Mouse (Mus musculus) midbrain, embryonic 11.5 days (tissue): Measurements from ENCODE around the gene Fnbp4. TPM values are rescaled to one million over a fixed set of nuclear protein-coding genes. Genes with fewer than 3 reads are reported as not detected.

ENCODE experiments used
- ATAC-seq: fragments of 200-750 bp; cut with Nextera tagmentation; 2 replicates; pipeline ENCODE4 v1.8.0; 2017; ENCODE audit warnings: moderate TSS enrichment, moderate library complexity; ENCODE audit not compliant: low FRiP score
- DNase-seq: peaks from one replicate; pipeline ENCODE4 v3.0.0; 2015; ENCODE audit warnings: low spot score; ENCODE audit errors: missing footprints
- H3K27ac ChIP-seq: fragments of 300-500 bp; sonication (generic); 2 replicates; pipeline ENCODE4 v1.5.1; 2014; ENCODE audit warnings: low read depth, low read length
- H3K27me3 ChIP-seq: fragments of 300-500 bp; sonication (generic); 2 replicates; pipeline ENCODE4 v1.6.1; 2014; ENCODE audit warnings: mild to moderate bottlenecking, low read length, moderate library complexity, mixed read lengths; ENCODE audit not compliant: control insufficient read depth, insufficient read depth
- H3K36me3 ChIP-seq: fragments of 300-500 bp; sonication (generic); 2 replicates; pipeline ENCODE4 v1.6.1; 2014; ENCODE audit warnings: mild to moderate bottlenecking, low read length, moderate library complexity, mixed read lengths; ENCODE audit not compliant: control insufficient read depth, insufficient read depth
- H3K4me1 ChIP-seq: fragments of 300-500 bp; sonication (generic); 2 replicates; pipeline ENCODE4 v1.6.1; 2014; ENCODE audit warnings: low read length; ENCODE audit not compliant: control insufficient read depth, insufficient read depth
- H3K4me2 ChIP-seq: fragments of 300-500 bp; sonication (generic); 2 replicates; pipeline ENCODE4 v1.6.1; 2014; ENCODE audit warnings: mild to moderate bottlenecking, moderate library complexity
- H3K4me3 ChIP-seq: fragments of 300-500 bp; sonication (generic); 2 replicates; pipeline ENCODE4 v1.5.1; 2014; ENCODE audit warnings: low read depth, low read length
- H3K9ac ChIP-seq: fragments of 300-500 bp; sonication (generic); 2 replicates; pipeline ENCODE4 v1.6.1; 2014; ENCODE audit warnings: low read length
- H3K9me3 ChIP-seq: fragments of 300-500 bp; sonication (generic); 2 replicates; pipeline ENCODE4 v1.6.1; 2016; ENCODE audit warnings: low read length; ENCODE audit not compliant: control insufficient read depth
- WGBS: fragments of 180-500 bp; shearing (Covaris S2); extraction: QIAGEN DNeasy Blood & Tissue Kit; methylation state at CpG from one replicate; pipeline ENCODE4 v1.1.7; 2014; 5-methylcytosine and 5-hydroxymethylcytosine counted together
- polyA plus RNA-seq: library from polyadenylated mRNA; unstranded; fragments of >200 nt; fragmentation: Nextera tagmentation; extraction: Ambion mirVana; gene quantifications from 2 replicates; pipeline ENCODE4 v1.2.1, GENCODE M21; 2014

Gene Fnbp4
- polyA plus RNA-seq, 1 experiment from 2014 or later, result 102 TPM

GRCm38 (mm10) chr2:90739327-90739726 is 5.8 kb upstream of the Fnbp4 start:
- Histone ChIP-seq H3K4me1 (no peaks in the 10 kb centered on the region), H3K27me3 (no peaks in the 10 kb centered on the region)
- 89% methylated on average over 3 of the region's 3 CpGs for WGBS

GRCm38 (mm10) chr2:90739921-90740320 is 5.2 kb upstream of the Fnbp4 start:
- ATAC-seq (no peak), DNase-seq (no peak)
- Histone ChIP-seq H3K9ac (no peak overlapping the region), H3K27me3 (no peaks in the 10 kb centered on the region), H3K27ac (no peak overlapping the region), H3K4me1 (0 out of 2 replicates have a peak, but pooled peaks cover 2% of the 10 kb centered on the region), H3K9me3 (no peaks in the 10 kb centered on the region), H3K36me3 (peaks cover 15% of the 10 kb centered on the region; the same call in 1 of the 2 replicates), H3K4me2 (no peak overlapping the region), H3K4me3 (no peak overlapping the region)
- WGBS, result 89% methylated on average over 5 of the region's 5 CpGs

More at GRCm38 (mm10) chr2:90739327-90739726, 5.8 kb upstream of the Fnbp4 start:
- H3K4me3 ChIP-seq, result no peak overlapping the region
- no peaks in the 10 kb centered on the region for H3K9me3 ChIP-seq
- H3K9ac ChIP-seq, result no peak overlapping the region
- H3K4me2 ChIP-seq, result no peak overlapping the region
- DNase-seq (no peak), ATAC-seq (no peak)
- H3K36me3 ChIP-seq, result peaks cover 15% of the 10 kb centered on the region; the same call in 1 of the 2 replicates
- H3K27ac ChIP-seq, result no peak overlapping the region

- H3K27me3 ChIP-seq, result no peaks in the 10 kb centered on the region
- H3K9me3 ChIP-seq, result no peaks in the 10 kb centered on the region
- ATAC-seq, result peak; percentile 1; the same call in 1 of the 2 replicates
- no peak for DNase-seq
- peak overlapping the region; percentile 84 for H3K27ac ChIP-seq
- peak overlapping the region; percentile 97 for H3K4me3 ChIP-seq
- H3K36me3 ChIP-seq, result no peaks in the 10 kb centered on the region
- H3K9ac ChIP-seq, result peak overlapping the region; percentile 74
- peaks cover 9% of the 10 kb centered on the region; the same call in 1 of the 2 replicates for H3K4me1 ChIP-seq
- WGBS, result 62% methylated on average over 12 of the region's 12 CpGs
- peak overlapping the region; percentile 55 for H3K4me2 ChIP-seq
Measured at GRCm38 (mm10) chr2:90744285-90745052, 701 bp upstream of the Fnbp4 start.

- DNase-seq (peak; percentile 93), ATAC-seq (no peak; the same call in none of the 2 replicates)
- Histone ChIP-seq H3K4me3 (peak overlapping the region; percentile 97), H3K4me1 (peaks cover 9% of the 10 kb centered on the region; the same call in 1 of the 2 replicates), H3K9ac (peak overlapping the region; percentile 93), H3K9me3 (no peaks in the 10 kb centered on the region), H3K27ac (peak overlapping the region; percentile 89), H3K27me3 (no peaks in the 10 kb centered on the region), H3K36me3 (peaks cover 2% of the 10 kb centered on the region; the same call in 1 of the 2 replicates), H3K4me2 (peak overlapping the region; percentile 54)
- WGBS, result under 1% methylated on average over 54 of the region's 54 CpGs
Measured at GRCm38 (mm10) chr2:90745740-90746537, 769 bp downstream of the Fnbp4 start.

GRCm38 (mm10) chr2:90746538-90746865 is 1.3 kb downstream of the Fnbp4 start:
- H3K4me3 ChIP-seq, result peak overlapping the region; percentile 97
- no peak for DNase-seq
- no peaks in the 10 kb centered on the region for H3K9me3 ChIP-seq
- no peak for ATAC-seq
- peaks cover 7% of the 10 kb centered on the region; the same call in 1 of the 2 replicates for H3K36me3 ChIP-seq
- 12% methylated on average over 4 of the region's 4 CpGs for WGBS
- no peak overlapping the region for H3K27ac ChIP-seq
- peaks cover 9% of the 10 kb centered on the region; the same call in 1 of the 2 replicates for H3K4me1 ChIP-seq
- H3K4me2 ChIP-seq, result peak overlapping the region; percentile 54
- H3K9ac ChIP-seq, result peak overlapping the region; percentile 93
- H3K27me3 ChIP-seq, result no peaks in the 10 kb centered on the region

GRCm38 (mm10) chr2:90747131-90747530 is 2.0 kb downstream of the Fnbp4 start:
- Histone ChIP-seq H3K9ac (no peak overlapping the region), H3K4me1 (peaks cover 9% of the 10 kb centered on the region; the same call in 1 of the 2 replicates), H3K27me3 (no peaks in the 10 kb centered on the region), H3K27ac (no peak overlapping the region), H3K4me3 (peak overlapping the region; percentile 97), H3K9me3 (no peaks in the 10 kb centered on the region), H3K4me2 (peak overlapping the region; percentile 54), H3K36me3 (peaks cover 8% of the 10 kb centered on the region; the same call in 1 of the 2 replicates)
- no peak for ATAC-seq
- WGBS, result 92% methylated on average over 10 of the region's 10 CpGs
- no peak for DNase-seq

GRCm38 (mm10) chr2:90749676-90750459 is 4.7 kb downstream of the Fnbp4 start:
- Histone ChIP-seq H3K9ac (no peak overlapping the region), H3K4me2 (no peak overlapping the region), H3K4me3 (no peak overlapping the region), H3K9me3 (no peaks in the 10 kb centered on the region), H3K36me3 (peaks cover 22% of the 10 kb centered on the region; the same call in 1 of the 2 replicates), H3K27ac (no peak overlapping the region), H3K4me1 (peaks cover 8% of the 10 kb centered on the region; the same call in 1 of the 2 replicates), H3K27me3 (no peaks in the 10 kb centered on the region)
- ATAC-seq, result no peak
- DNase-seq, result no peak
- 89% methylated on average over 6 of the region's 6 CpGs for WGBS

GRCm38 (mm10) chr2:90753565-90753964 is 8.4 kb downstream of the Fnbp4 start:
- peaks cover 45% of the 10 kb centered on the region for H3K36me3 ChIP-seq
- no peaks in the 10 kb centered on the region for H3K4me1 ChIP-seq
- H3K27ac ChIP-seq, result no peak overlapping the region
- no peak overlapping the region for H3K4me3 ChIP-seq
- H3K27me3 ChIP-seq, result no peaks in the 10 kb centered on the region
- no peak for ATAC-seq
- no peak overlapping the region for H3K4me2 ChIP-seq
- no peak for DNase-seq
- 97% methylated on average over 2 of the region's 2 CpGs for WGBS
- no peaks in the 10 kb centered on the region for H3K9me3 ChIP-seq
- no peak overlapping the region for H3K9ac ChIP-seq
